Mouse (Mus musculus) T-helper 17 cell (primary cell): ENCODE measurements around the gene Smad9.

ENCODE experiments used
- in situ Hi-C, 2 experiments: fragments of 300-600 bp; cut with MboI, MseI; formaldehyde crosslinking; loops; 1 replicate in 1 of 2; 2 replicates in 1 of 2; pipeline ENCODE4 v1.15.1; 2025; ENCODE audit warnings: high pct_unique_total_duplicates in 2 of 2

The Smad9 gene

DNA sequence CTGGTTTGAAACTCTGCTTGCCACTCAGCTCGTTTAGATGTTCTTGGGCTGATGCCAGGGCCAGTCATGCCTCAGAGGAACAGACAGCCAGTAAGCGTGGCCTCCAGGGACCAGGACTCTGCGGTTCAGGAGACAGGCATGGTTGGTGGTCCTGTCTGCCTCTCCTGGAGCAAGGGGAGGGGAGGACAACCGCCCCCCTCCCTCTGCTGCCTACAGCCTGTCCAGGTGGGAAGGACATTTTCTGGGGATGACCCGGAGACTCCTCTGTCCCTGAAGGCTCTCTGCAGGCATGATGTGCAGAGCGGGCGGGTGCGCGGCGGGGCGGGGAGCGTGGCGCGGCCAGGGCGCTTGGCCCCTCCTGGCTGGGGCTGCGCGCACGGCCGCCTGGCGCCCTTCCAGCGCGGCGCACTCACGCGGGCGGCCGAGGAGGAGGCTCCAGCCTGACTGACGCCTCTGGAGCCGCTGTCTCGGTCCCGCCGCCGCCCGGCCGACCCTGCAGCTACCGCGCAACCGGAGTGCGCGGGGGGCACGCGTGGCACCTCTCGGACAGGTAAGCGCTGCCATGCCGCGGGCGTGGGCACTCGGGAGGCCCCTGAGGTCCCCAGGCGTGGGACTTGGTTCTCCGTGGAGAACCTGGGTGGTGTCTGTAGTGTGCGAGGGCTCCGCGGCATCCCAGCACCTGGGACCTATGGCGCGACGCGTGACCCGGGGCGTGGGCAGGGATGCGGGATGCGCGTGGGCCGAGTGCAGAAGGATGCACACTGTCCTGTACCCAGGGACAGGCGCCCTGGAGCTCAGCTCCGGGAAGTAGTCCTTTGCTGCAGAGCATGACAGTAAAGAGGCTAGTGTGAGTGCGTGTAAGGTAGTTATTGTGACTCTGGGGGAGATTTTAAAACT is at the start of gene Smad9:
Gene Smad9 (plus strand): TSS at position 438 of the 897 bp plus-strand sequence.
- in situ Hi-C loops = no loop called here

DNA sequence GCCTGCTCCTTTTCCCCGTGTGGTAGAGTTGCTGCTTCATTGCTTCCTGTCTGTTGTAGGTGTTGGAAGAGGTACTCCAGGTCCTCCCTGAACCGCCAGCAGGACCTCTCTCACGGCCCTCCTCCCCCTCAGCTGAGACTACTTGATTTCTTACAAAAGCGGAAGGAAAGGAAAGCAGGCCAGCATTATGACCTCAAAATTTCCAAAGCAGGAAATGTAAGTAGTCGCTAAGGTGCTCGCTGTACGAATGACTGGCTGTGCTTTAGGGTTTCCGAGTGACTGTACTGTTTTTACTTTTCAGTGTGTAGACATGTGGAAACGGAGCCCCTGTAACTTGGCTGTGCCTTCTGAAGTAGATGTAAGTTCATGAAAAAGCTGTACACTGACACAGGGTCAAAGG is 46.4 kb upstream of the Smad9 start:
- in situ Hi-C loops = loop anchor here in 1 of 2 experiments (25.0 kb wide), 2 partner anchors 1247 to 1922 kb away; partner anchors contain the start of genes Nhlrc3 and Proser1

DNA sequence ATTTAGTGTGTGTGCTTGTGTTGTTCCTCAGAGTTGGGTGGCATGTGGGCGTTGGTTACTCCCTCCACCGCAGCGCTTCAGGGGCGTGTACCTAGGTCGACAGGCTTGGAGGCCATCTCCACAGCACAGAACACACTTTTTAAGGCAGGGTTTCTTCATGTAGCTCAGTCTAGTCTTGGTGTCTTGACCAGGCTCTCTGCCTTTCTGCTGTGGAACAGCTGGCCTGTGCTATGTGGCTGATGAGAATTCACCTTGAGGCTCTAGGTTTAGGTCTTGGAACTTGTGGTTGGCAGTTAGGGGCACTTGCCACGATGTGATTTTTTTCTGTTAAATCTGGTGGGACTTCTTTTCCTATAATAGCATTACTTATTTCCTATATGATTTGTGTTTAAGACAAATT is 41.1 kb upstream of the Smad9 start, which contains the start of gene Gm21958:
Gene Gm21958 (minus strand): TSS at position 101 of the 400 bp plus-strand sequence.
- in situ Hi-C loops = loop anchor here in 1 of 2 experiments (25.0 kb wide), 2 partner anchors 1252 to 1927 kb away; partner anchors contain the start of genes Nhlrc3 and Proser1

DNA sequence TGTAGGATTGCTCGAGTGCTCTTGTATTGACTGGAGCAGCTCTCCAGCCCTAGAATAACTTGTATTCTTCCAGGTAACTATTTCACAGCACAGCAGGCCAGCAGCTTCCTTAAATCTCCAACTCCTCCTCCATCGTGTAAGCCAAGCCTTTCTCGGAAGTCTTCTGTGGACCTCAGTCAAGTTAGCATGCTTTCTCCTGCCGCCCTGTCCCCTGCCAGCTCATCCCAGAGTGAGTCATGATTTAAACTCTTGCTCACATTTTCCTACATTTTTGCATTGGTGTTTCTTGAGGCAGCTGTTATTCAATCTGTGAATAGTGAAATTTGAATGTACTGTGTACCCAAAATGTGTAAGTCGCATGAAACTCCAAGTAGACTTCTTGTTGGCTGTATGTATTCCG is 39.9 kb upstream of the Smad9 start:
- in situ Hi-C loops = loop anchor here in 1 of 2 experiments (25.0 kb wide), 2 partner anchors 1253 to 1928 kb away; partner anchors contain the start of genes Nhlrc3 and Proser1

DNA sequence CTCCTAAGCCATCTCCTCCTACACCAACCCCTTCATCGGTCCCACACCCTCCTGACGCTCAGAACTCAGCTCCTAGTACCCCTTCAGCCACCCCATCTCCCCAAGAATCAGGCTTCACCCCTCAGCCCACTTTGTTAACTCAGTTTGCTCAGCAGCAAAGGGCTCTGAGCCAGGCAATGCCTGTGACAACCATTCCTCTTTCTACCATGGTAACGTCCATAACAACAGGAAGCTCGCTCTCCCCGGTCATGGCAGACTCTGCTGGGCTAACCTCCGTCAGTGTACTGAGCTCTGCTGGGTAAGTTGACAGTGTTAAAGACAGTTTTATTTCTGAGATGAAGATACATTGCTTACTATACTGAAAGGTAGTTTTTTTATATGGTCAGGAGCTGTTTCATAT is 38.0 kb upstream of the Smad9 start:
- in situ Hi-C loops = loop anchor here in 1 of 2 experiments (25.0 kb wide), 2 partner anchors 1255 to 1930 kb away; partner anchors contain the start of genes Nhlrc3 and Proser1

DNA sequence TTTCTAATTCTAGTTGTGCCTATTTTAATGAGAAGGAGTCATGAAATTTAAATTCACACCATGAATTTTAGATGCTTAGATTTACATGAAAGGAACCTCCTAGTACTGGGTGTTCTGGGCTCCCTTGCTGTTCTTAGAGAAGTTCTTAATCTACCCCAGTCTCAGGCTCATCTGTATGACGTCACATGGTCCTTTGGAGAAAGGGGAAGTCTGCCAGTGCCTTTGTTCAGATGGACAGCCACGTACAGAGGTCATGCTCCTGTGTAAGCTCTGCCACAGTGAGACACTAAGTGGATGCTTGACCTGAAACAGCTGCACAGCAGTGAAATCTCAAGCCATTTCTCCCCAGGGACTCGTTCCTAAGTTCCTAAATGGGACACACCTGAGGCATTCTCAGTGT is 36.4 kb upstream of the Smad9 start:
- in situ Hi-C loops = loop anchor here in 1 of 2 experiments (25.0 kb wide), 2 partner anchors 1257 to 1932 kb away; partner anchors contain the start of genes Nhlrc3 and Proser1

DNA sequence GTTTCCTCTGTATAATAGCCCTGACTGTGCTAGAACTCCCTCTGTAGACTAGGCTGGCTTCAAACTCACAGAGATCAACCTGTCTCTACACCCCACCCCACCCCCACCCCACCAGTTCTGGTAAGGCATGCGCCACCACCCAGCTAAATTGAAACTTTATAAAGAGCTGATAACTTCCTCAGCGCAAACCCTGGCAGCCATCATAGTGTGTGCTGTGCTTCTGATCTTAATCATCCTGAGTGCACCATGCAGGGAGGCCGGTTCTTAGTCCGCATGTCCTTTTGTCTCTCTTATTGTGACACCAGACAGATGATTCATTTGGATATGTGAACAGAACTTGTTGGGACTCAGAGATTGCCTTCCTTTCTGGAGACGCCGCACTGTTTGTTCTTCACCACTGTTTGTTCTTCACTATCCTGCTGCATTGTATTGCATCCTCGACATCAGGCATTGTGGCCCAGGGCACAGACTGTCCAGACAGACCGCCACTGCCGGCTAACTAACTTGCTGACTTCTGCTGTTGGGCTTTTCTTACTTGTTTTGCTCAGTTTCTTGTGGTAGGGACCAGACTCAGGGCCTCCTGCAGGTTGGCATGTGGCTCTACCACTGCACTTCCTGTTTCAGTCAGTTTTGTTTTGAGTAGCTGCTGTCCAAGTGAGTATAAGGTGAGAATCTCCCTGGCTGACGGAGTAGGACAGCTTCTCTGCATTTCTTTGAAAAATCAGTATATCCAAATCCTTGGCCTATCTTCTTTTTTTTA is 31.5 kb upstream of the Smad9 start:
- in situ Hi-C loops = loop anchor here (10.0 to 25.0 kb wide), 3 partner anchors 701 to 1937 kb away; partner anchors contain the start of genes Nhlrc3 (in 1 of the 2) and Proser1 (in 1 of the 2)

DNA sequence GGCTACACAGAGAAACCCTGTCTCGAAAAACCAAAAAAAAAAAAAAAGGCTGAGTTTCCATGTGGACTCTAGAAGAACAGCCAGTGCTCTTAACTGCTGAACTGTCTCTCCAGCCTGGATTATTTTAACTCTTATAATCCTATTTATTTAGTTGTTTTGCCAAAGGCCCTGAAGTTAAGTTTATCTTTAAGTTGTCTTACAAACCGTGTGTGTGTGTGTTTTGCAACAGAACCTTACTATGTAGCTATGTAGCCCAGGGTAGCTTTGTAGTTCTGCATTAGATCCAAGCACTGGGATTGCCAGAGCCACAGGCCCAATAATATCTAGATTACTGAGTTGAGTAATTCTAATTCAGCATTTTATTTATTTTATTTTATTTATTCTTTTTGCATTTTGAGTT is 30.0 kb upstream of the Smad9 start:
- in situ Hi-C loops = loop anchor here (10.0 to 25.0 kb wide), 3 partner anchors 699 to 1263 kb away; partner anchors contain the start of genes Nhlrc3 (in 1 of the 2), Proser1 (in 1 of the 2) and Ufm1 (in 1 of the 2)

DNA sequence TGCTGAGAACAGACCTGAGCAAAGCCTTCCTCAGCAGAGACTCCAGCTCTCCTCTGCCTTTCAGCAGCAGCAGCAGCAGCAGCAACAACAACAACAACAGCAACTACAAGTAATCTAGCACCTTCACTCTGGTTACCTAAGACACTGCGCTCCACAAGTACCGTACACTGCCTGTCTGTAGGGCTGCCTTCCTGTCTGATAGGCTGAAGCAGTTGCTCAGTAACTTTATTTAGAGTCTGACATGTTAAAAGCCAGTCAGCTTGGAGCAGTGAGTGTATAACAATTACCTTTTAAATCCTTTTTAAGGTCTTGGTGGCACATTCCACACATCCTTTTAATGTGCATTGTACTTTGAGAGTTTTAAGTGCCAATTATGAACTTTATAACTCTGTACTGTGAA is 27.8 kb upstream of the Smad9 start:
- in situ Hi-C loops = loop anchor here (10.0 to 25.0 kb wide), 3 partner anchors 697 to 1265 kb away; partner anchors contain the start of genes Nhlrc3 (in 1 of the 2), Proser1 (in 1 of the 2) and Ufm1 (in 1 of the 2)

DNA sequence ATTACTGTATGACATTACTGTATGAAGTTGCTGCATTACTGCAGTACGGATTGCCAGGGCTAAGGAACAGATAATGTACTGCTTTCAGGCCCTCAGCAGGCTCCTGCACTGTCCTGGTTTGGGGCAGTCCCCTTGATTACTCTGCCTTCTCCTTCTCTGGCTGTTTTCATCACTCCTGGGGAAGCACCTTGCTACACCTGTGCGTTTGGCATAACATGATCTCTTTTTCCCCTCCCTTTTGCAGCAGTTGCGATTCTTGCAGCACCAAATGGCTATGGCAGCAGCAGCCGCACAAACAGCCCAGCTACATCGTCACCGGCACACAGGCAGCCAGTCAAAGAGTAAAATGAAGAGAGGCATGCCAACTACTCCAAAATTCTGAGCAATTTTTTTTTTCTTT is 27.3 kb upstream of the Smad9 start:
- in situ Hi-C loops = loop anchor here (10.0 to 25.0 kb wide), 3 partner anchors 697 to 1266 kb away; partner anchors contain the start of genes Nhlrc3 (in 1 of the 2), Proser1 (in 1 of the 2) and Ufm1 (in 1 of the 2)

DNA sequence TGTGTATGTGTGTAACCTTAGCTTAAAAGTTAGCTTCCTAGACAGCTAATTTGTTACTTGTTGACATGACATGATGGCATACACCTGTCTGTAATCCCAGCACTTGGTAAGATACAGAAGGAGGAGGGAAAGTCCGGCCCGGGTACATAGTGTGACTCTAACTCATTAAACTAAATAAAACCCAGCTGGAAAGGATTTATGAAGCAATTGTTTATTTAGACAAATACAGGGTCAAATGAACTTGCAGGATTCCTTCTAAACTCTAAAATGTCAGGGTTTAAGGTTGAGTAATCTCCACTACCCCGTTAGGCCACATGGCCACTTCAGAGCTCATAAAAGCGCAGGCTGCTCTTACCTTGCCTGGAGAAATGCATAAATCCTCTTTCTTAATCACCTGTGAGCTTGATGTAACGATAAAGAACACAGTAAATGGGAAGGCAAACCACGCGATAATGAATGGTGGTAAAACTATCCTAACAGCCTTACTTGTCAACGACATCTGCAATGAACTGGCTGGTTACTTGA is 23.7 kb upstream of the Smad9 start:
- in situ Hi-C loops = loop anchor here (5.0 to 25.0 kb wide), 3 partner anchors 34 to 1269 kb away; partner anchors contain the start of genes Nhlrc3 (in 1 of the 2), Proser1 (in 1 of the 2) and Ufm1 (in 1 of the 2)

DNA sequence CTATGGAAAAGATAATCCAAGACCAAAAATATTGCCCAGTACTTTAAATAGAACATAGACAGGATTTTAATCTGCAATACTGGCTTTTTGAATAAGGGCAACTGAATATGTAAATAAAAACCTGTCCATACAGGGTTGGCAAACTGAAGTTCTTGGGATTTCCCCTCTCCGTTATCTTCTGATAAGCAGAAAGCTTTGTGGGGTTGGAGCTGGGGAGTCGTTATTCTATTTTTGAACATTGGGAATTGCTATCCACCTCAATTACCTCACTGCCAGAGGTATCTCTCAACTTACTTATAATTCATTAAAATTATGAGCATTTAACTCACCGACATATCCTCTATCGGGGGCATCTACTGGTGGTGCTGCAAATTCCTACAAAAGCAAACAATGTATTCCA is 23.0 kb upstream of the Smad9 start:
- in situ Hi-C loops = loop anchor here (5.0 to 25.0 kb wide), 3 partner anchors 35 to 1270 kb away; partner anchors contain the start of genes Nhlrc3 (in 1 of the 2), Proser1 (in 1 of the 2) and Ufm1 (in 1 of the 2)

DNA sequence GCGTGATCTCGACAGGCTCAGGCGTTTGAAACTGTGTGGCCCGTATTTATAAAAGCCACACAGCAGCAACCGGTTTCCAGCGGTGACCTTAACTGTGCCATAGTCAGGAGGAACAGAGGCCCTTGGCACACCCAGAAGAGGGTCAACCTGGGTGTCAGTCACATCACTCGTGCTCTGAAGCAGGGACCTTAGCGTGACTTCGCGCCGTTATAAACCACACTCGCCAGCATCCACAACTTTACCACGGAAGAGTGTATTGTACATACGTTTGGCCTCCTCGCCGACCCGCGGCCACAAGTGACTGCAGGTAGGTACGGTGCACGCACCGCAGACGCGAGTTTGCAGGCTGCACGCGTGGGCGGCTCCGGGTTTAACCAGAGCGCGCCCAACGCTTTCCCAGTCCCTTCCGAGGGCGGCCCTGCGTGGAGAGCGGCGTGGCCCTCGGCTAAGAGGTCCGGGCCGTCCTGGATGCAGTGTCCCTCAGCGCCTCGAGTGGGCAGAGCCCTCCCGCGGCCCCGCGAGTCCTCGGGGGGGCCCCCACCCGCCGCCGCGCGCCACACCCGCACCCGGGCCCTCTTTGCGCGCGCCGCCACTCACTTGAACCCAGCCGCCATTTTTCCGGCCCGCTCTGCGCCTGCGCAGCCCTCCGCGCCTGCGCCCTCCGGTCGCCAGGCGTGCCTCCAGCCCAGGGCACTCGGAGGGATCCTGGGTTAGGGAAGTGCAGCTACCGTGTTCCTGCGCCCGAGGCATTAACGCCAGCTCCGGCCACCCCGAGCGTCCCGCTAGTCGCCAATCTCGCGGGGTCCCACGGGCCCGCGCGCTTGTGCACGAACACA is 20.8 kb upstream of the Smad9 start:
- in situ Hi-C loops = loop anchor here (5.0 to 25.0 kb wide), 3 partner anchors 37 to 1272 kb away; partner anchors contain the start of genes Nhlrc3 (in 1 of the 2), Proser1 (in 1 of the 2) and Ufm1 (in 1 of the 2)

DNA sequence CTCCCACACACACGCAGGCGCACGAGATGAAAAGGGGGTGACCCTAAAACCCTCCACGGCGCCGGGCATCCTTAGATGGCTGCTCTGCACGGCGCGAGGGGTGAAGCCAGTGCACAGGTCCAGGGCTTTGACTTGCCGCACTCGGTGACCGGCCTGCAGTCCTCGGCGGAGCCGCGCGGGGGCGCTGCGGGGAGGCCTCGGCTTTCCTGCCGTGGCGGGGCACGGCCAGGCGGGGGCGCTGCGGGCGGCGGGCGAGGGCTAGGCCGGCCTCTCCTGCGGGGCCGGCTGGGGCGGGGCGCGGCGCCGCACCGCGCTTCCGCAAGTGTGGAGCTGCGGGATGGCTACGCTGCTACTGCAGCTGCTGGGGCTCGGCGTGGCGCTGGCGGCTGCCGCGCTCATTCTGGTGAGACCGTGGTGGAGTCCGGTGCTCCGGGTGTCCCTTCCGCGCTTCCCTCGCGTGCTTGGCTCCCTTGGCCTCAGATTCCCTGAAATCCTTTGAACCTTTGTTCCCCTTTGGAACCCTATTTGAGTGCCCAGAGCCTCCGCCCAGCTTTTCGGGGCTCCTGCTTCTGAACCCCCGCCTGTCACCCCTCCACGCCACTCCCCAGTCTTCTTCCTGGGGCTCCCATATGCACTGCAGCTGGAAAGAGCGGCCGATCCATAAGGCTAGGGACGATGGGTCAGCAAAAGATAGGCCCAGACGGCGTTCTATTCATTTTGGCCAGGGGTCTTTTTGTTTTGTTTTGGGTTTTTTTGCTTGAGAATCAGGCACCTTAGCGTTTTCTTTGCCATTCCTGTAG is 19.9 kb upstream of the Smad9 start, which contains the start of the genes Exosc8 and Alg5:
Gene Exosc8 (minus strand): TSS at position 147 of the 800 bp plus-strand sequence.
Gene Alg5 (plus strand): TSS at position 293 of the 800 bp plus-strand sequence.
- in situ Hi-C loops = loop anchor here (25.0 kb wide), 2 partner anchors 873 to 1273 kb away; partner anchors contain the start of genes Nhlrc3 (in 1 of the 2), Proser1 (in 1 of the 2) and Ufm1 (in 1 of the 2)

DNA sequence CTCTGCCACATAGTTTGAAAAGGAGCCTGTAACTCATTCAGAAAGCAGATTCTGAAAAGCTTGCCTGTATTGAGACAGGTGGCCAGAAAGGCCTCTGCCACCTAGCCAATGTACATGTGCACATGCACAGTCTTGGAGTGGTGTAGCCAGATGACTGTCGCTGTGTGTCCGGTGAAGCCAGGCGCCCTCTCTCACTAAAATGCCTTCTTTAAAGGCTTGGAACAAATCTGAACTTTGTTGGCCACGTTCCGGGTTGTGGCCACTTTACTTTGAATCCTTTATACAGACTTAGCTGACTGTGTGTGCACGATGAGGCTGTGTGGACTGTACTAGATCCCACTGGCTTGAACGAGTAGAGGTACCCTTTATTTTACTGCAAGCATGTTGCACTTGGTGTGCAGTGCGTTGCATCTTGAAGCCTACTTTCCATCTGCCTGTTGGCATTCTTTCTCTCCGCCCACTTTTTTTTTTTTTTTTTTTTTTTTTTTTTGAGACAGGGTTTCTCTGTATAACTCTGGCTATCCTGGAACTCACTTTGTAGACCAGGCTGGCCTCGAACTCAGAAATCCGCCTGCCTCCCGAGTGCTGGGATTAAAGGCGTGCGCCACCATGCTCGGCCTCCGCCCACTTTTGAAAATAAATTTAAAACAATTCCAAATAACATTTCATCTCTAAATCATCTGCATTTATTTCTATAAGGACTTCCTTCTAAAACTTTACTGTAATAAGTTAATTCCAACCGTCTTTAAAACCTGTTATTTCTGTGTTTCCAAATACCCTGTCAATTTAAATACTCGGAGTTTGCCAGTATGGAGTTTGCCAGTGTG is 19.1 kb upstream of the Smad9 start:
- in situ Hi-C loops = loop anchor here (25.0 kb wide), 2 partner anchors 874 to 1274 kb away; partner anchors contain the start of genes Nhlrc3 (in 1 of the 2), Proser1 (in 1 of the 2) and Ufm1 (in 1 of the 2)

DNA sequence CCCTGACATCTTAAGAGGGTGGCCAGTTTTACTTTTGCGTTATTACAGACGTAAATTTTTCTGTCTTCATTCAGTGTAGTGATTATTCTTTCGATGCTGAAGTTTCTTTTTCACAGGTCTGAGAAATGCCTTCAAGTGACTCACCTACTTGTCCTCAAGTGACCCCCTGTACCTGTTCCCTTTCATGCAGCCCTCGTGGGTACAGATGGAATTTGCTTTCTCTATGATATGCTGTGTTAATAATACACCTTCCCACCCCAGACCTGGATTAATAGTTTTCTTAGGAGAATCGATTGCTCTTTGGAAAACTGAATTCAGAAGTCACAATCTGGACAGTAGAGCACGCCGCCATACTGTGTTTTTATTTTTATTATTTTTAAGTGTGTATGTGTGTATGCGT is 18.1 kb upstream of the Smad9 start:
- in situ Hi-C loops = loop anchor here (25.0 kb wide), 2 partner anchors 875 to 1275 kb away; partner anchors contain the start of genes Nhlrc3 (in 1 of the 2), Proser1 (in 1 of the 2) and Ufm1 (in 1 of the 2)

DNA sequence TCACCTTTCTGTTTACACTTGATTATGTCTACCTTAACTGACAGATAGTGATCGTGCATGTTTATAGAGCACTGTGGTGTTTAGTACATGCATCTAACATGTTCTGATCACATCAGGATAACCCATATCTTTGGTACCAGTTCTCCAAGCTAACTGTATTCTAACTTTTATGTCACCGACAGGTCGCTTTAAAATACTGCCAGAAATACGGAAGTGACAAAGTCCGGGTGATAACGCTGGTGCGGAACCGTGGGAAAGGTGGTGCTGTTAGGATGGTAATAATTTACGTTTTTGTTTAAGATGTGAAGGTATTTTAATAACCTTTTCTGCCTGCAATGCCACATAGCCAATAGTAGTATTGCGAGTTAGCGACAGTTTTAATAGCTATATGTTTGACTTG is 13.4 kb upstream of the Smad9 start:
- in situ Hi-C loops = loop anchor here (25.0 kb wide), 2 partner anchors 880 to 1280 kb away; partner anchors contain the start of genes Nhlrc3 (in 1 of the 2), Proser1 (in 1 of the 2) and Ufm1 (in 1 of the 2)
